Mouse (Mus musculus) heart, postnatal 0 days (tissue): ENCODE measurements at regions not wholly inside any gene's neighbourhood (a gene's known extent, or its start where the extent isn't known, plus 50 kb on each side); places are given as distances from the start of the nearest gene placed in this dataset.

Experiments used
- CTCF ChIP-seq: IDR thresholded peaks from 2 replicates; pipeline ENCODE4 v1.5.1; 2016; ENCODE audit warnings: antibody characterized with exemption, control low read depth, low read depth
- EP300 ChIP-seq: IDR thresholded peaks from 2 replicates; pipeline ENCODE4 v1.6.1; 2016; ENCODE audit warnings: antibody characterized with exemption, low read depth

DNA sequence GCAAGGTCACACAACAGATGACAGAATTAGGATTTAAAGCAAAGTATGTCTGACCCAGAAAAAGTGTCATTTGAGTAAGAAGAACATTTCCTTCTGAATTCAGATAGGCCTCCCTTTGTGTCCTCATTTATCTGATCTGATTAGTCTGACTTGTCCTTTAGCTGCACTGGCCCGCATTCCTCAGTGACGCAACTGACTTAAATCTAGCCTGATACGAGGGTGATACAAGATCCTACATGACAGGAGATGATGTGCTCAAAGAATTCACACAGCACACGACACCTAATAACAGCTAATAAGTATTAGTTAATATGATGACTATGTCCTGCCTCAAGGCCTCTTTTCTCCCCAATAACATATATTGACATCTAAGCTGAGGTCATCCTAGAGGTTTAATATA, 192.8 kb downstream of the Nuf2 start:
- TF ChIP-seq CTCF (no peak), EP300 (no peak)
